In genomic region chr1:136768969-136769401, GRCm38 (mm10) we compare ENCODE assay signal across 8 mouse cellular contexts.
DNase-seq lines count a peak whose midpoint lies in the region; ATAC-seq and TF ChIP-seq lines count a peak whose summit lies in the region.

No protein-coding gene starts in this region.

- TF ChIP-seq EP300 in liver, postnatal 0 days (IDR thresholded peaks at IDR 0.05; ENCODE audit: low read depth) = no peak

- WGBS in embryonic facial prominence, embryonic 14.5 days = 3% methylated on average over 10 of the region's 10 CpGs
- 8% methylated on average over 10 of the region's 10 CpGs for WGBS in liver, postnatal 0 days (ENCODE audit: insufficient replicate concordance)

- no peaks in the 10 kb centered on the region for H3K36me3 ChIP-seq in embryonic facial prominence, embryonic 14.5 days (ENCODE audit: control insufficient read depth, insufficient read depth, low read length)
- no peaks in the 10 kb centered on the region for H3K36me3 ChIP-seq in liver, postnatal 0 days (replicated peaks; ENCODE audit: insufficient read depth, low read length)

- H3K9ac ChIP-seq in embryonic facial prominence, embryonic 14.5 days (ENCODE audit: low read depth, low read length) = no peak overlapping the region
- no peak overlapping the region for H3K9ac ChIP-seq in liver, postnatal 0 days (replicated peaks)

- peak overlapping the region; percentile 28; the same call in 1 of the 2 replicates for H3K27ac ChIP-seq in embryonic facial prominence, embryonic 14.5 days (replicated peaks; ENCODE audit: low read depth, low read length)
- H3K27ac ChIP-seq in liver, postnatal 0 days (ENCODE audit: low read depth) = no peak overlapping the region

- no peaks in the 10 kb centered on the region for H3K27me3 ChIP-seq in embryonic facial prominence, embryonic 14.5 days (replicated peaks; ENCODE audit: control insufficient read depth, insufficient read depth, low read length)
- H3K27me3 ChIP-seq in liver, postnatal 0 days (ENCODE audit: insufficient read depth, low read length) = no peaks in the 10 kb centered on the region

- peaks cover 12% of the 10 kb centered on the region; the same call in 1 of the 2 replicates for H3K4me1 ChIP-seq in embryonic facial prominence, embryonic 14.5 days (ENCODE audit: control insufficient read depth, insufficient read depth, low read length)
- H3K4me1 ChIP-seq in liver, postnatal 0 days (ENCODE audit: insufficient read depth) = 0 out of 2 replicates have a peak, but pooled peaks cover 8% of the 10 kb centered on the region

- no peak overlapping the region for H3K4me3 ChIP-seq in embryonic facial prominence, embryonic 14.5 days (ENCODE audit: low read depth, low read length)
- no peak overlapping the region for H3K4me3 ChIP-seq in liver, postnatal 0 days (ENCODE audit: low read depth, low read length)

- TF ChIP-seq CTCF in liver, postnatal 0 days (IDR thresholded peaks at IDR 0.05; ENCODE audit: low read depth) = peak; percentile 24; the same call in 1 of the 2 replicates

- peak; percentile 18 for DNase-seq in right cerebral cortex, adult 18-20 months
- DNase-seq in right cerebral cortex, postnatal 14 days = no peak
- peak; percentile 91 for DNase-seq in embryonic facial prominence, embryonic 14.5 days (ENCODE audit: low spot score)
- peak; percentile 43 for DNase-seq in liver, postnatal 0 days
- peak; percentile 43 for DNase-seq in retina, embryonic 14.5 days (ENCODE audit: low spot score)
- DNase-seq in right cerebral cortex, postnatal 4 days = no peak
- no peak for DNase-seq in spleen, postnatal 4 days (ENCODE audit: low spot score in 2 of 2)

- peaks cover 6% of the 10 kb centered on the region for H3K9me3 ChIP-seq in embryonic facial prominence, embryonic 14.5 days (ENCODE audit: control insufficient read depth, low read length)
- no peaks in the 10 kb centered on the region for H3K9me3 ChIP-seq in liver, postnatal 0 days (ENCODE audit: low read length)

- H3K4me2 ChIP-seq in embryonic facial prominence, embryonic 14.5 days (ENCODE audit: low read depth, low read length) = peak overlapping the region; percentile 28
- H3K4me2 ChIP-seq in liver, postnatal 0 days (ENCODE audit: low read depth, low read length) = peak overlapping the region; percentile 56

- ATAC-seq in embryonic facial prominence, embryonic 14.5 days (ENCODE audit: low read depth) = peak; percentile 80
- peak; percentile 28 for ATAC-seq in inflammation-experienced regulatory T-cells, adult 6 months
- peak; percentile 64 for ATAC-seq in liver, postnatal 0 days

Comparison
In these comparisons a context has a peak if more than half of its experiments do, and no peak if none do; other contexts are left out.
1. DNase-seq: peak in right cerebral cortex, adult 18-20 months (single experiment), embryonic facial prominence, embryonic 14.5 days (single experiment), liver, postnatal 0 days (single experiment) and retina, embryonic 14.5 days (single experiment); none in right cerebral cortex, postnatal 14 days (single experiment), right cerebral cortex, postnatal 4 days (single experiment) and spleen, postnatal 4 days (0 of 2).
2. ATAC-seq: peak in every context shown above with its lines; median percentile 80 in embryonic facial prominence, embryonic 14.5 days; 64 in liver, postnatal 0 days; 28 in inflammation-experienced regulatory T-cells, adult 6 months.